Mouse (Mus musculus) naive thymus-derived CD4-positive, alpha-beta T cell, adult 5 months (primary cell): ENCODE data around the gene Tab3. TPM values are rescaled to one million over a fixed set of nuclear protein-coding genes. Genes with fewer than 3 reads are reported as not detected.

Experiments
- polyA plus RNA-seq: library from polyadenylated mRNA; unstranded; fragments of 100-300 nt; shearing (Covaris generic); gene quantifications from one replicate; pipeline ENCODE4 v1.2.1, GENCODE M21; 2017

Tab3 gene
- 14.7 TPM for polyA plus RNA-seq

DNA sequence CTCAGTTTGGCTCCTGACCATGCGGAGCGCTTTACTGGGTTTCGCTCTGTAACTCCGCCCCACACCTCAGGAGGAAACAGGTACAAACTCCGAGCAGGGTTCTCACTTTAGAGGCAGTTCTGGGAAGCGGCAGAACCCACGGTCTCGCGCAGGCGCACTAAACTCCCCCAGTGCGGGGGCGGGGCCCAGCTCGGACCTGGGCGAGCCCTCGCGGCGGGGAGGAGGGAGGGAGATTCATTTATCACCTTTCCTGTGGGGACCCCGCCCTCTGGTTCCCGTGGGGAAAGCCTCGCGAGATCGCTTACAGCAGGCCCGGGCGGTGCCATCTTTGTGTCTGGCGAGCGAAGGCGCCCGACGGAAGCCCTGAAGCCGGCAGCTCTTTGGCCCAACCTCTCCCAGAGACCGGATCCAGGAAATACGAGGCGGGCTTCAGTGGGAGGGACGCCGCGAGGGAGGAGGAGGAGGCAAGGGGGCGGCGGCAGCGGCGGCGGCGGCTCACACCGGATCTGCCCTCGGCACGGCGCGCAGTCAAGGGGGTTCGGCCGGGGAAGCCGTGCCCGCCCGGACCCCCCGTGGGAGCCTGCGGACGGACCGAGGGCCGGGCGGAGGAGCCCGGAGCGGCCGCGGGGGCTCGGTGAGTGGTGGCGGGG lies at the start of gene Tab3:
TSS of gene Tab3 (plus strand) at position 491 of the 650 bp plus-strand sequence.

Other genes starting within 250 kb of the Tab3 start
- gene Gk, start 202.8 kb downstream of the Tab3 start, polyA plus RNA-seq = 4.0 TPM